Mouse (Mus musculus): ENCODE results near the gene Hoxb7. TPM values are rescaled to one million over a fixed set of nuclear protein-coding genes. Genes with fewer than 3 reads are reported as not detected.
A peak's percentile ranks its signal among the peaks of the same experiment; 100 is the strongest.

Hoxb7 gene
- polyA plus RNA-seq, 2 experiments, result 2.7 to 4.4 TPM

DNA sequence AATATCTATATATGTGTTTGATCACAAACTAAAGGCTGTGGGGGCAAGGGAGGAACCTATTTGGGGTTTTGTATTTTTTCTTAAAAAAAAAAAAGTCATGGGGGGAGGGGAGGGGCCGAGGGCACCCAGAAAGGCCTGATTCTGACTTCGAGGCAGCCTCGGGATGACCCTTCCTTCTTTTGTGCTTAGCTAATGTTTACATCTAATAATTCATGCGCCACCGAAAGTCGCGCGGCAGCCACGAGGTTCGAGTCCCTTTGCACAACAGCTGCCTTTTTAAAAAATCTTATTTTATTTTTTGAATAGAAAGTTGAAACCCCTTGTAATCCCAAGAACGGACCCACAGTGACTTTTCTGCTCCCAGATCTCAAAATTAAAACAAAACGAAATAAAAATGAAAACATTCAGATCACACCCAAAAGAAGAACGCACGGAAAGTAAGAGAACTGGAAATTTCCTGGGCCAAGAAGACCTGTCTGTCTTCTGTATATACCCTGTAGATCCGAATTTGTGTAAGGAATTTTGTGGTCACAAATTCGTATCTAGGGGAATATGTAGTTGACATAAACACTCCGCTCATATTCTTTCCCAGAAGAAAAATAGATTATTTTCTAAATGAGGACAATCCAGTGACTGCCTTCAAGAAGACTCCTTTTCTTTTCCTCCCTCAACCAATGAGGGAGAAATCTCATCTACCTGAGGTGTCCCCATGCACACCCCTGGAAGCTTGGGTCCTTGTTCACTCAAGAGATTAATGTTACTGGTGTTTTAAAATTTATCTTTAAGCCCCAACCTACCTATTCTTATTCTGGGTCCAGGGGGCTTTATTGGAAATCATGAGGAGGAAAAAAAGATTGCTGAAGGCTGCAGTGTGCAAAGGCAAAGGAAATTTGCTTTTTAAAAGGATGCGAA is 30.5 kb downstream of the Hoxb7 start:
- H3K9ac ChIP-seq (ENCODE audit: low read depth, low read length, severe bottlenecking), result no peak overlapping the region
- 9% methylated on average over 18 of the region's 18 CpGs for WGBS
- DNase-seq (ENCODE audit: low spot score), result no peak

DNA sequence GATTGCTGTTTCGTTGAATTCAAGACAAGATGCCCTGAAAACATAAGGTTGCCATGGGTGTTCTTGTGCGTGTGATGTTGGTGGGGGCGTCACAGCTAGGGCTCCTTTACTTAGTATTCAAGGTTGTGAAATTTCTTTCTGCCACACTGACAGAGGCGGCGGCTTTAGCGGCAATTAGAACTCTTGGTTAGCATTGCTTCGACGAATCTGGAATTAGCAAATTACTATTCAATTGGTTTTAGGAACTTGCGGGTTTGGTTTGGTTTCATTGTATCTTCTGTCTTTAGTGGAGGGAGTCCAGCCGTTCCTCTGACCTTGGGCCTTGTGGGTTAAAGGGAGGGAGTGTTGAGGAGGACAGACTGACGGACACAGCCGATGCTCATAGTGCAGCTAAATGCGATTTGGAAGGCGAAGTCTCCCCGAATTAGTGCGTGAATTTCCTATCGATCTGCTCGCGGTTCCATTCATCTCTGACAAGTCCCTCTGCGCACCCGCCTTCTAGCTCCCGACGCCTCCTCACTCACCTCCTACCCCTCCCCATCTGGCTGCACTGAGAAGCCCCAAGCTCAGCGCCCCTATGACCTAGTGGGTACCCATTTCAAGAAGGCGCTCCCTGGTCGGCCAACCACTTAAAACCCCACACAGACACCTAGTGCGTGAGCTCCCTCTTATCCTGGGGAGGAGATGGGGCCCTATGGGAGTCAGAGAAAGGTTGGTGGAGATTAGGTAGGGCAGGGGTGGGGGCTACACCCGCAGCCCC is 31.4 kb downstream of the Hoxb7 start, which contains the start of gene Hoxb4:
Gene Hoxb4 (plus strand): TSS at position 660 of the 760 bp plus-strand sequence.
- Histone ChIP-seq H3K27ac (replicated peaks; ENCODE audit: low read depth, low read length) (no peak within 1 kb of the TSS; the same call in 1 of the 2 replicates), H3K4me2 (replicated peaks; ENCODE audit: low read depth, low read length, severe bottlenecking) (peak within 1 kb of the TSS; percentile 43), H3K4me1 (ENCODE audit: control insufficient read depth, insufficient read depth, low read length) (peaks cover 5% of the 10 kb centered on the region), H3K4me3 (replicated peaks; ENCODE audit: low read length) (peak within 1 kb of the TSS; percentile 34), H3K9me3 (ENCODE audit: control insufficient read depth, low read length) (no peaks in the 10 kb centered on the region), H3K36me3 (ENCODE audit: control insufficient read depth, insufficient read depth, low read length) (no peaks in the 10 kb centered on the region), H3K9ac (ENCODE audit: low read depth, low read length, severe bottlenecking) (no peak within 1 kb of the TSS), H3K27me3 (ENCODE audit: control insufficient read depth, insufficient read depth, low read length) (peaks cover 100% of the 10 kb centered on the region)
- TF ChIP-seq POLR2A (IDR thresholded peaks at IDR 0.05; ENCODE audit: borderline replicate concordance, extremely low read depth, insufficient read depth, insufficient read length), result no peak
- no peak for ATAC-seq (ENCODE audit: low FRiP score, low read depth)
- no peak for DNase-seq (ENCODE audit: low spot score)
- WGBS, result 3% methylated on average over 28 of the region's 28 CpGs

More for the DNA sequence above, 30.5 kb downstream of the Hoxb7 start:
- TF ChIP-seq POLR2A (IDR thresholded peaks at IDR 0.05; ENCODE audit: borderline replicate concordance, extremely low read depth, insufficient read depth, insufficient read length), result no peak
- H3K27me3 ChIP-seq (ENCODE audit: control insufficient read depth, insufficient read depth, low read length), result peaks cover 100% of the 10 kb centered on the region
- H3K36me3 ChIP-seq (ENCODE audit: control insufficient read depth, insufficient read depth, low read length), result no peaks in the 10 kb centered on the region
- no peak for ATAC-seq (ENCODE audit: low FRiP score, low read depth)
- H3K4me3 ChIP-seq (replicated peaks; ENCODE audit: low read length), result no peak overlapping the region
- H3K4me1 ChIP-seq (ENCODE audit: control insufficient read depth, insufficient read depth, low read length), result peaks cover 5% of the 10 kb centered on the region
- no peaks in the 10 kb centered on the region for H3K9me3 ChIP-seq (ENCODE audit: control insufficient read depth, low read length)
- H3K4me2 ChIP-seq (replicated peaks; ENCODE audit: low read depth, low read length, severe bottlenecking), result no peak overlapping the region
- no peak overlapping the region for H3K27ac ChIP-seq (replicated peaks; ENCODE audit: low read depth, low read length)

- ATAC-seq (ENCODE audit: low FRiP score, low read depth), result 0 out of 2 replicates have a peak, but pooled peaks have one; percentile 56
- Histone ChIP-seq H3K9me3 (ENCODE audit: control insufficient read depth, low read length) (no peaks in the 10 kb centered on the region), H3K4me3 (replicated peaks; ENCODE audit: low read length) (peak overlapping the region; percentile 34), H3K4me2 (replicated peaks; ENCODE audit: low read depth, low read length, severe bottlenecking) (peak overlapping the region; percentile 43), H3K4me1 (ENCODE audit: control insufficient read depth, insufficient read depth, low read length) (peaks cover 5% of the 10 kb centered on the region), H3K27me3 (ENCODE audit: control insufficient read depth, insufficient read depth, low read length) (peaks cover 98% of the 10 kb centered on the region), H3K36me3 (ENCODE audit: control insufficient read depth, insufficient read depth, low read length) (no peaks in the 10 kb centered on the region), H3K9ac (ENCODE audit: low read depth, low read length, severe bottlenecking) (no peak overlapping the region), H3K27ac (replicated peaks; ENCODE audit: low read depth, low read length) (no peak overlapping the region; the same call in 1 of the 2 replicates)
- DNase-seq (ENCODE audit: low spot score), result peak; percentile 64
- TF ChIP-seq POLR2A (IDR thresholded peaks at IDR 0.05; ENCODE audit: borderline replicate concordance, extremely low read depth, insufficient read depth, insufficient read length), result no peak
- WGBS, result under 1% methylated on average over 35 of the region's 45 CpGs
Measured at GRCm38 (mm10) chr11:96318368-96319070, 32.1 kb downstream of the Hoxb7 start.

DNA sequence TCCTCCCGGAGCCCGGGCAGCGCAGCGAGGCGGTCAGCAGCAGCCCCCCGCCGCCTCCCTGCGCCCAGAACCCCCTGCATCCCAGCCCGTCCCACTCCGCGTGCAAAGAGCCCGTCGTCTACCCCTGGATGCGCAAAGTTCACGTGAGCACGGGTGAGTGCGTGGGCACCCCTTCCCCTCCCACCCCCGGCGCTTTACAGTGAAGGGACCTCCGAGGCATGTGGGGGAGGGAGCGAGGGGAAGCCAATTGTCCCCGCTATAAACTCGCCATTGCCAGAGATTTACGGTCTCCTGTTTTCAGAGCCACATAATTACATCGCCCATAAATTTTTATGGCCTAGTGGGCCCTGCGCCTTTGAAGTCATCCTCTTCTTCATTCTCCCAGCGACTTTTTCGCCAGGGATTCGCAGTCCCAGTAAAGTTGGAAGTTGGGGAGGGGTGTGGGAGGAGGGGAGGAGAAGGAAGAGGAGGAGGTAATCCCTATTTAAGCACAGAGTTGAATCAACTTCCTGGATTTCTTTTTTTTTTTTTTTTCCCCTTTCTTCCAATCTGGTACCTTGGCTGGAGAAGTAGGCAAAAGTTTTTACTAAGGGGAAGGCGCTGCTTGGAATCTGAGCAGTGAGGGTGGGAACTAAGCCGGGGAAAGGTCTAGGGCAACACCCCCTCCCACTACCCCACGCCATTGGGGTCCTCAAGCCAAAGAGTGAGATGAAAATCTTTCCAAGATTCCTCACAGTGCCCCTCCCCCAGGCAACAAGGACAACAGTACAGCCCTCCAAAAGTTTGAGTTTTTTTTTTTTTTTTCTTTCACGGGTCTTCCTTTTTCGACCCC is 32.9 kb downstream of the Hoxb7 start:
- no peak overlapping the region for H3K9ac ChIP-seq (ENCODE audit: low read depth, low read length, severe bottlenecking)
- no peak for ATAC-seq (ENCODE audit: low FRiP score, low read depth)

More for the DNA sequence above, 32.9 kb downstream of the Hoxb7 start:
- H3K4me1 ChIP-seq (ENCODE audit: control insufficient read depth, insufficient read depth, low read length), result peaks cover 5% of the 10 kb centered on the region
- no peak overlapping the region; the same call in 1 of the 2 replicates for H3K27ac ChIP-seq (replicated peaks; ENCODE audit: low read depth, low read length)
- H3K9me3 ChIP-seq (ENCODE audit: control insufficient read depth, low read length), result no peaks in the 10 kb centered on the region
- peak overlapping the region; percentile 34 for H3K4me3 ChIP-seq (replicated peaks; ENCODE audit: low read length)
- no peak for DNase-seq (ENCODE audit: low spot score)
- H3K27me3 ChIP-seq (ENCODE audit: control insufficient read depth, insufficient read depth, low read length), result peaks cover 98% of the 10 kb centered on the region
- under 1% methylated on average over 21 of the region's 34 CpGs for WGBS
- peak overlapping the region; percentile 43 for H3K4me2 ChIP-seq (replicated peaks; ENCODE audit: low read depth, low read length, severe bottlenecking)
- TF ChIP-seq POLR2A (IDR thresholded peaks at IDR 0.05; ENCODE audit: borderline replicate concordance, extremely low read depth, insufficient read depth, insufficient read length), result no peak
- no peaks in the 10 kb centered on the region for H3K36me3 ChIP-seq (ENCODE audit: control insufficient read depth, insufficient read depth, low read length)
